Mouse (Mus musculus) central nervous system, embryonic 14 days (tissue): ENCODE measurements around the gene Cep78. TPM values are rescaled to one million over a fixed set of nuclear protein-coding genes. Genes with fewer than 3 reads are reported as not detected.

Source experiments
- polyA plus RNA-seq: library from polyadenylated mRNA; depleted of rRNA; stranded (reverse); fragments of >200 nt; gene quantifications from 2 replicates; pipeline ENCODE4 v1.2.3, GENCODE M21; 2012; rRNA removed

Gene Cep78
- 24.0 and 27.8 TPM in 2 replicates for polyA plus RNA-seq

DNA sequence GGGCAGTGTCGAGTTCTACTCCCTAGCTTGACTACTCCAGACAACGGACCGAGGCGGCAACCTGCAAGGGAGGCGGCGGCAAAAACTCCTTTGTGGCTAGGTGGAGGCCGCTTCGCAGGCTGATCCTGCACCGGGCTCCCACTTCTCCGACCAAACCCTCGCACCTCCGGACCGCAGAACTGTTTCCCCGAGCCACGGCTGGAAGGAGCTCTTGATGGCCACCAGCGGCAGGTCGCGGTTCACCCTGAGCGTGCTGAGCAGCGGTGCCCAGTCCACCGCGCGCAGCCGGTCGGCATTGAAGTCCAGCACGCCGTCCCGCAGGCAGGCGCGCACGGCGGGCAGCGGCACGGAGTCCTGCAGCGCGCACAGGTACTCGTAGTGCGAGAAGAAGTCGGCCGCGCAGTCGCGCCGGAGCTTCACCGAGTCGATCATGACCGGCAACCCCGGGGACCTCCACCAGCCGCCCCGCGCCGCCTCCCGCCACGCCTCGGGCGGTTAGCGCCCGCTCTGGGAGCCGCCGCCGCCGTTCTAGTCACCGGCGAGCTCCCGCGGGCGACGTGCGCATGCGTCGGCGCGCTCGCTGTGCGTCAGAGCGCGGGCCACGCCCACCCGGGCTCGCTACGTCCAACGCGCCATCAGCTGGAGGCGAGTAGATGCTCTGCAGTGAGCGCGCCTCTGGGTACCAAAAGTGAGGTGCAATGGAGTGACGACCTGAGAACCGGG is at the start of gene Cep78:
Gene Cep78 (minus strand): TSS at position 541 of the 723 bp plus-strand sequence.

GRCm38 (mm10) chr19:15947237-15947636 is 37.6 kb downstream of the Cep78 start, which contains the start of gene Psat1:
Gene Psat1 (minus strand): TSS chr19:15947337.

Other genes with a start within 250 kb of the Cep78 start
- gene Psat1, start 37.7 kb downstream of the Cep78 start, polyA plus RNA-seq = 87.2 and 111 TPM in 2 replicates
- 61.8 and 62.0 TPM in 2 replicates for gene Gnaq, start 147.8 kb upstream of the Cep78 start, polyA plus RNA-seq